Mouse (Mus musculus): Measurements from ENCODE around the gene Parn.
"Not testable (repeated sequence)": the region's sequence is repeated elsewhere in the genome, so short reads cannot be mapped to it uniquely, and the experiment has no call there.

Parn gene

DNA sequence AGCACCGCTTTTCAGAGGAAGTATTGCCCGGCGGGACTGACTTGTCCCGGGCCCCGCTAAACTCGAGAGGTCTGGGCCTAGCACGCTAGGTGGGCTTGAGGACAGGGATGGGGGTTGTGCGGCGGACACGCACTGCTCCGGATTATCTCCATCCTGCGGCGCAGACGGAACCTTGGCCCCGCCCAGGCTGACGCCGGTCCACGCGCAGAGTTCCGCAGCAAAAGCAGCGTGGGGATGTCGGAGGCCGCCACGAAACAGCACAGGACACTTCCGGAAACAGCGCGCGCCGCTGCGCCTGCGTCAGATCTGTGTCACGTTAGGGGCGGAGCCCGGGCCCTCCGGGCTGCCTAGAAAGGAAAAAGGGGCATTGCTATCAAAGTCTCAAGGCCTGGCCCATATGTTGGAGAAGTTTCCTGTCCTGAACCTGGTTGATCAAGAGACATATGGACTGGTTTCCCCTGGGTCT, at the start of gene Parn:
Gene Parn, minus strand, starts transcription at position 293 of the 466 bp plus-strand sequence.
- peak; percentile 90 for DNase-seq

- no peak for DNase-seq
Observed at GRCm38 (mm10) chr16:13716821-13717553, 49.0 kb upstream of the Parn start.

- no peak for DNase-seq
Observed at GRCm38 (mm10) chr16:13714910-13715309, 46.9 kb upstream of the Parn start.

GRCm38 (mm10) chr16:13704676-13705075, 36.7 kb upstream of the Parn start:
- no peak for DNase-seq

DNA sequence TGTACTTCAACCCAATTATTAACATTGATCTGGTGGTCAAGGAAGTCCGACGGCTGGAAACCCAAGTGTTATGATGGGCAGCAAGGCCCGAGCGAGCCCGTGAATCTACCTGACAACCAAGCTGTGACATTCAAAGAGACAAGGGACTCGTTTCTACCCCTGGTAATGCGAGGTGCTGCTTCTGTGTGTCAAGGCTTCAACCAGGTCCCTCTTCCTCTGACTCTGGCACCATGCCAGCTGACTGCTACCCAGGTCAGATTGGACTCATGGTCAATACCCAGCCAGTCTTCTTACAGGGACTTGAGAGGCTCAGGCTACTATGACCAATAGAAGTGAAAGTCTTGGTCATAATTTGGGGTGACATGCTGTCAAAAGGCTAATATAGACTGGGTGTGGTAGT, 34.2 kb upstream of the Parn start:
- peak; percentile 11 for DNase-seq

DNA sequence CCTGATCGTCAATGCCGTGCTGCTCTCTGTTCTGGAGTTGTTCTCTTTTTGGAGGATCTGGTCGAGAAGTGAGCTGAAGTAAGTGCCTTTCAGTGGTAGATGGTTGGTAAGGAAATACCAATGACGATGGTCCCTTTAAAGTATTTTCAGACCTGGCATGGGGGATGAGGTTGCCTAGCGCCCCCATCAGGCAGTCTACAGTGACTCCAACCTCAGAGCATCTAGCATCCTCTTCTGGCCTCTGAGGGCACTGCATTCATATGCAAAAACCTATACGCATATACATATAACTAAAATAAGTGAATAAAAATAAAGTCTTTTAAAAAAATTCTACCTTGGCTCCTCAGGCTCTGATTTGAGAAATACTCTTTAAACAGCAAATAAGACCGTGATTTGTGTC, 31.0 kb upstream of the Parn start:
- DNase-seq = no peak

DNA sequence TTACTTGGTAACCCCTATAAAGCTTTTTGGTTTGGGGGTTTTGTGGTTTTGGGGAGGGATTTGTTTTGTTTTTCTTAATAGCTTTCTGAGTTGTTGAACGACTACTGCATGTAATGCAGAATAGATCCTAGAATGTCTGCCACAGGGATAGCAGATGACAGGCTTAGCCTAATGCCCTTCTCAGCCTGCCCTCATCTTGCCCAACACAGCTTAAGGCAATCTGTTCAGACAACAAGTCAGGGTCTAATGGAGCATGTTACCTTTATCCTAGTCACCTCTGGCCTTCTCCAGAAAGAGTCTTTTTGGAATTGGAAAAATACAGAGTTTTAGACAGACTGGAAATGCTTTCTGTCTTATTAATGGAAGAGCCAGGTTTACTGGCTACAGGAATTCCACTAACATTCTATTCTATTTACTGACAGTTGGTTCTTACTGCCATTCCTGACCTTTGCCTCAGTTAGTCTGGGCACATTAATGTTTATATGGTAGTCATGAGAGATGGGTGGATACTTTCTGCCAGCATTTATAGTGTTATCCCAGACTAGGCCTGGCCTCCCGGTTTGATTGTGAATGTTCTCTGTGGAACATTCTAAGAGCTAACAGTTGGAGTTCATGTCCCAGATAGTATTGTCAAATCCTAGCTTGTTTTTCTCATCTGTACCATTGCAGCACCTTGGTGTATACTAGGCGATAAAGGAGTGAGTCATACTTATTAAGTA, 10.8 kb upstream of the Parn start:
- DNase-seq = no peak

GRCm38 (mm10) chr16:13674511-13674910, 6.5 kb upstream of the Parn start:
- DNase-seq = no peak

- no peak for DNase-seq
Observed at GRCm38 (mm10) chr16:13673114-13673513, 5.1 kb upstream of the Parn start.

- DNase-seq = peak; percentile 43
Observed at GRCm38 (mm10) chr16:13672386-13672898, 4.5 kb upstream of the Parn start.

DNA sequence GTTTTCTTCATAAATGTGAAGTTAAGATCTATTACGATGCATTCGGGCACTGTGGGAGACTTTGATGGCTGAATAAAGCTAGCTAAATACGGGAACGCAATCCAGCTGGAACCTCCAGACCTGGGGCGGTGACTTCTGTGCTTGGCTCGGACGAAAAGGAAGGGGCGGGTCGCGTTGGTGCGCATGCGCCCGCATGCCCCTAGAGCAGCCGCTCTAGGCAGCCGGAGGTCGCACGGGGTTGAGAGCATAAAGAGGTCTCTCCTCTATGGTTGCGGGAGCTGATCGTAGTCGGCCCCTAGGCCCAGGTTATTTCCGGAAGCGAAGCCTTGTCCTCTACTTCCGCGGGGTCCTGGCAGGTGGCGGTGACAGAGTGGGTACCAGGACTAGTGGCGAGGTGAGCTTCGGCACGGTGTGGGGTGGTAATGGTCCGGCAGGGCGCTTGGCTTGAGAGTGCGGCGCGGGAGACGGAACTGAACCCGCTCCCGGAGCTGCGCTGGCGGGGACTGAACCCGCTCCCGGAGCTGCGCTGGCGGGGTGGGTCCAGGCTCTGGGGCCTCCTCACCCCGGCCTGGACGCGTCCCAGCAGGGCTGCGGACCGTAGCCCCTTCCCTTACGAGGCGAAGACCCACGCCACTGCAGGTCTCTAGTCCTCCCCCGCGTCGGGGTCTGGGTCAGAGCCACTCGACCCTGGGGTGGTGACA, 3.9 kb upstream of the Parn start, which contains the start of the genes Bfar and 3110001I22Rik:
Gene Bfar, plus strand, starts transcription at position 174 of the 701 bp plus-strand sequence.
Gene 3110001I22Rik, plus strand, starts transcription at position 245 of the 701 bp plus-strand sequence.
- DNase-seq = peak; percentile 82

DNA sequence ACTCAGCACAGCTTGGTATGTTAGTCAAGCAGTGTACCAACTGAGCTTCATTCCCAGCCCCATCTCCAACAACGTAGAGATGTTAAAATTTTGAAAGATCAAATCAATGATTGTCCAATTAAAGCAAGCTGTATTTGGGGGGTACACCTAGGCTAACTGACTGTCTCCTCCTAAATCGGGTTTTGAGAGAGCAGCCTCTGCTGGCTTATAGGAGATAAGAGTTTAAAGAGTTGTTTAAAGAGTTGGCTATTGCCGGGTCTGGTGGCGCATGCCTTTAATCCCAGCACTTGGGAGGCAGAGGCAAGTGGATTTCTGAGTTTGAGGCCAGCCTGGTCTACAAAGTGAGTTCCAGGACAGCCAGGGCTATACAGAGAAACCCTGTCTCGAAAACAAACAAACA, 2.9 kb upstream of the Parn start:
- DNase-seq = not testable (repeated sequence)

DNA sequence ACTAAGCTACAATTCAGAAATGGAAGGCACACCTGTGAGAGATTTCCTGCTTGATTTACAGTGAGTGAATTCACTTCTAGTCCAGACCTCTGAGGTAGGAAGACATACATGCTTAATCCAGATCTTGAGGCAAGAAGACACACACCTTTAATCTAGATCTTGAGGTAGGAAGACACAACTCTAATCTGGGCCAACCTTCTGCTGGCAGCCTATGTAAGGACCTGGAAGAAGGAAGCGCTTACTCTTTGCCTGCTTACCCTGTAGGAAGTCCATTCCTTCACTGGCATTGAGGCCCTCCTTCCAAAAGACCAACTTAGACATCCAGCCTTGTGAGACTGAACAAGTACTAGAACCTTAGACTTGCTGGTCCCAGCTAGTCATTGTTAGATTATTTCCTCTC, 1.3 kb upstream of the Parn start:
- DNase-seq = no peak

- DNase-seq = peak; percentile 4
Observed at GRCm38 (mm10) chr16:13668402-13669108, 585 bp upstream of the Parn start.

DNA sequence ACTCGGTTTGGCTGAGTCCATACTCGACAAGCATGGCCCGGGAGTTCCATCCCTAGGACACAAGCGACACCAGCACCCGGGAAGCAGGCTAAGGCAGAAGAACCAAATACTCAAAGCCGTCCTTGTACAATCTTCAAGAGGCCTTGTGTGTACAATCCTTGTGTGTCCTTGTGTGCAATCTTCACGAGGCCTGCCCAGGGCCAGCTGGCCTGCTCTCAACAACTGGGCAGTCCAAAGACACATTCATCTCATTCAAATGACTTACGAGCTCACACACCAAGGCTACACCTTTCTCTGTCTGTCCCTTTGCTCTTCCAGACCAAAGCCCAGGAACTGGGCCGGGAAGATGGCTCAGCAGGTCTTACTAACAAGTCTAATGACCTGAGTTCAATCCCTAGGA, 7.2 kb downstream of the Parn start:
- no peak for DNase-seq

DNA sequence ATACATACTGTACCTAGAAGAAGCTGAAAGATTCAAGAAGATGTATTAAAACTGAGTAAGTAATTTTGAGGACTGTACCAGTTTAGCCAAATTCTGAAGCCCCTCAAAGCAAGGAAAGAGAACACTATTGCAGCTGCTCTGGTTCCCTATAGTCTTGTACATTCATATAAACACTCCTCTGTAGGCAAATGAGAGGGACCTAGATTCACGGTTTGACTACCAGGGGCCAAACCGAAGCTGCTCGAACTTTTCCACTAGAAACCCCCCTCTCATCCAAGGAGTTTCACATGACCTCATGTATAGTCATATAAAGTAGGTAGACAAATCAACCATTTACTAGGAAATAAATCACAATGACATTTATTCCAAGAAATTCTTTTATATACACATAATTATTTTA, 9.1 kb downstream of the Parn start:
- DNase-seq = no peak

DNA sequence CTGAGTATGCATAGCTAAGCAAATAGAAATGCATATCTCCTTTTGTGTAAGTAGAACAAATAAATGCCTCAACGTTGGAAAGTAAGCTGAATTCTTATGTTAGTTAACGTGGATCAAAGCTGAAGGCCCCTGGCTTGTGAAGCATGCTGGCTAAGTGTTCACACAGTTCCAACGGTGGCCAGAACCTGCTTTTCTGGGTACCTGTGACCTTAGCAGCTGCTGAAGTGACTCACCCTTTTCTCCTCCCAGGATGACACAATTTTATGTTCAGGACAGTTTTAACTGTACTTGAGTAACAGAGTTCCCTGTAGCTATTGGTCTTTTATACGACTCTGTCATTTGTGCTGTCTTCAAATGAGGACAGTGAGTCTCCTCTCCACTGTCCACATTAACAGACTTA, 22.0 kb downstream of the Parn start:
- no peak for DNase-seq

DNA sequence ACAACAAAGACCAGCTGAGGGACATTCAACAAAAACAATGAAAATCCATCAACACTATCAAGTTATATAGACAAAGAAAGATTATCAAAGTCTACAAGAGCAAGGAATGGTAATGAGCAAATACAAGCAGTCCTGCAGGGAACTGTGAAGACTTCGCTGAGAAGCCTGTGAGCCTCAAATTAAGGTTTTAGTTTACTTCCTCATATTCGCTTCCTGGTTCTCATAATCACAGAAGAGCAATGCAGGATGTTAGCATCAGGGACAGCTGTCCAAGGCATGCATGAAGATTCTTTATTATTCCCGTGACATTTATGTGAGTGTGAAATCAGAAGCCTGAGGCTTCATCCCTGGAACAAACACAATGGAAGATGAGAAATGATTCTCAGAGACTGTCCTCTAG, 23.5 kb downstream of the Parn start:
- no peak for DNase-seq

- DNase-seq = peak; percentile 15
Observed at GRCm38 (mm10) chr16:13640064-13640463, 27.9 kb downstream of the Parn start.

DNA sequence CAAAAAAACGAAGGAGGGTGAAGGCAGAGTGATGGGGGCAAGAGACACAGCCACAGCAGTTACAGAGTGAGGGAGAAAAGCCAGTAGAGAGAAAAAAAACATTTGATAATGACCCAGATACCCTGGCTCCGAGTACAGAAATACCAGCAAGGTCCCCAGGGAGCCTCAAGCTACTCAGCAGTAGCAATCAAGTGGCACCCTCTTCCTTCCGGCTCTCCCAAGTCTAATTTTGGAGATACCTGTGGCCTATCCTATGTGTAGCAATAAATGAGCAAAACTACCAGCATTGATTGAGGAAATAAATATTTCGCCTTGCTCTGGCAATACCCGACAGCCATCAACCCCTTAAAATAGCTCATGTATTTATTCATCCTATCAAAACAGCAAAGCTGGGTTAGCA, 28.5 kb downstream of the Parn start:
- no peak for DNase-seq

DNA sequence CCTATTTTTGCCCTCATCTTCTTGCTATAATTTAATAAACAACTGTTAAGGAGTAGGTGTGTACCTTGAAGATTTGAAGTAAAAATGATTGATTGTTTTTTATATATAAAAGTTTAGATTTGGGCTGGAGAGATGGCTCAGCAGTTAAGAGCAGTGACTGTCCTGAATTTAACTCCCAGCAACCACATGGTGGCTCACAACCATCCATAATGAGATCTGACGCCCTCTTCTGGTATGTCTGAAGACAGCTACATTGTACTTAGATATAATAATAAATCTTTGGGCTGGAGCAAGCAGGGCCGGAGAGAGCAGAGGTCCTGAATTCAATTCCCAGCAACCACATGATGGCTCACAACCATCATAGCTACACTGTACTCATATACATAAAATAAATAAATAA, 29.8 kb downstream of the Parn start:
- DNase-seq = not testable (repeated sequence)

GRCm38 (mm10) chr16:13628345-13628744, 39.6 kb downstream of the Parn start:
- DNase-seq = no peak
